Mouse (Mus musculus) MEL (cell line): Measurements from ENCODE around the gene Urod. TPM values are rescaled to one million over a fixed set of nuclear protein-coding genes. Genes with fewer than 3 reads are reported as not detected.

Source experiments
- DNase-seq: peaks from one replicate; pipeline ENCODE4 v3.0.0; 2011; ENCODE audit warnings: low read depth, low spot score
- H3K27ac ChIP-seq: 2 replicates; pipeline ENCODE4 v1.5.1; 2012; ENCODE audit warnings: low read depth, mild to moderate bottlenecking, control low read depth, low read length, moderate library complexity; ENCODE audit not compliant: control insufficient read depth
- H3K27me3 ChIP-seq, 2 experiments: fragments of 150-350 bp in 1 of 2; sonication (generic) in 1 of 2; 2 replicates each; pipeline ENCODE4 v1.6.1; 2012; ENCODE audit warnings: low read length in 2 of 2, mild to moderate bottlenecking in 2 of 2, improper control_type of control experiment in 1 of 2, moderate library complexity in 1 of 2; ENCODE audit not compliant: insufficient read depth in 2 of 2, control insufficient read depth in 1 of 2
- H3K36me3 ChIP-seq, 2 experiments: 2 replicates each; pipeline ENCODE4 v1.6.1; 2012 to 2014; ENCODE audit warnings: low read length in 2 of 2, improper control_type of control experiment in 1 of 2, inconsistent platforms in 1 of 2, mild to moderate bottlenecking in 1 of 2; ENCODE audit not compliant: insufficient read depth in 2 of 2, control insufficient read depth in 1 of 2
- H3K4me1 ChIP-seq, 2 experiments: fragments of 150-350 bp in 1 of 2; sonication (generic) in 1 of 2; 2 replicates each; pipeline ENCODE4 v1.6.1; 2012; ENCODE audit warnings: low read length in 2 of 2, improper control_type of control experiment in 1 of 2, mild to moderate bottlenecking in 1 of 2; ENCODE audit not compliant: insufficient read depth in 2 of 2, control insufficient read depth in 1 of 2
- H3K4me3 ChIP-seq, 2 experiments: fragments of 150-350 bp in 1 of 2; sonication (generic) in 1 of 2; 2 replicates each; pipeline ENCODE4 v1.5.1; 2012; ENCODE audit warnings: low read depth in 2 of 2, low read length in 2 of 2, mild to moderate bottlenecking in 2 of 2, moderate library complexity in 2 of 2, control low read depth in 1 of 2, improper control_type of control experiment in 1 of 2; ENCODE audit not compliant: control insufficient read depth in 1 of 2, insufficient read depth in 1 of 2
- H3K79me2 ChIP-seq: 2 replicates; pipeline ENCODE4 v1.6.1; 2012; ENCODE audit warnings: mild to moderate bottlenecking, low read length, moderate library complexity; ENCODE audit not compliant: control insufficient read depth, poor library complexity, insufficient read depth
- H3K9ac ChIP-seq: 2 replicates; pipeline ENCODE4 v1.6.1; 2012; ENCODE audit warnings: low read depth, mild to moderate bottlenecking, control low read depth, low read length, moderate library complexity; ENCODE audit not compliant: control insufficient read depth, poor library complexity, severe bottlenecking
- H3K9me3 ChIP-seq: fragments of 150-350 bp; sonication (generic); replicated peaks from 2 replicates; pipeline ENCODE4 v1.6.1; 2012; ENCODE audit warnings: mild to moderate bottlenecking, low read length, improper control_type of control experiment, moderate library complexity; ENCODE audit not compliant: insufficient read depth
- CHD1 ChIP-seq: IDR thresholded peaks from 2 replicates; pipeline ENCODE4 v1.6.1; 2012; ENCODE audit warnings: low read depth, mild to moderate bottlenecking, inconsistent platforms, low read length, improper control_type of control experiment
- CTCF ChIP-seq, 3 experiments: IDR thresholded peaks in 2 of 3; conservative IDR thresholded peaks in 1 of 3; 2 replicates each; pipeline ENCODE4 v1.5.1; 2011 to 2012; ENCODE audit warnings: low read length in 3 of 3, low read depth in 2 of 3, mild to moderate bottlenecking in 2 of 3, improper control_type of control experiment in 1 of 3, inconsistent platforms in 1 of 3, mixed read lengths in 1 of 3, moderate library complexity in 1 of 3; ENCODE audit not compliant: control insufficient read depth in 1 of 3, insufficient read depth in 1 of 3, poor library complexity in 1 of 3, severe bottlenecking in 1 of 3
- E2F4 ChIP-seq: IDR thresholded peaks from 2 replicates; pipeline ENCODE4 v1.6.1; 2011; ENCODE audit warnings: low read depth, low read length, improper control_type of control experiment, borderline replicate concordance
- EP300 ChIP-seq, 2 experiments: IDR thresholded peaks; 2 replicates each; pipeline ENCODE4 v1.6.1; 2011; ENCODE audit warnings: improper control_type of control experiment in 2 of 2, low read length in 2 of 2, low read depth in 1 of 2, mild to moderate bottlenecking in 1 of 2
- GABPA ChIP-seq: IDR thresholded peaks from 2 replicates; pipeline ENCODE4 v1.6.1; 2012; ENCODE audit warnings: low read depth, mild to moderate bottlenecking, inconsistent platforms, low read length, improper control_type of control experiment, moderate library complexity
- KAT2A ChIP-seq: conservative IDR thresholded peaks from 2 replicates; pipeline ENCODE4 v1.6.1; 2012; ENCODE audit warnings: low read depth, low read length, improper control_type of control experiment, inconsistent platforms
- MEF2A ChIP-seq: IDR thresholded peaks from 2 replicates; pipeline ENCODE4 v1.6.1; 2014; ENCODE audit warnings: low read depth, mild to moderate bottlenecking, inconsistent platforms, low read length, improper control_type of control experiment; ENCODE audit not compliant: poor library complexity, insufficient replicate concordance, severe bottlenecking; ENCODE audit errors: extremely low read depth
- NRF1 ChIP-seq: IDR thresholded peaks from 2 replicates; pipeline ENCODE4 v1.6.1; 2014; ENCODE audit warnings: low read depth, mild to moderate bottlenecking, inconsistent platforms, low read length, improper control_type of control experiment, moderate library complexity; ENCODE audit not compliant: poor library complexity, insufficient read depth, severe bottlenecking
- RAD21 ChIP-seq: IDR thresholded peaks from 2 replicates; pipeline ENCODE4 v1.6.1; 2011; ENCODE audit warnings: mild to moderate bottlenecking, low read depth, low read length, improper control_type of control experiment
- TAL1 ChIP-seq: IDR thresholded peaks from 2 replicates; pipeline ENCODE4 v1.6.1; 2012; ENCODE audit warnings: mild to moderate bottlenecking, inconsistent platforms, low read length, moderate library complexity, mixed read lengths
- TCF12 ChIP-seq: IDR thresholded peaks from 2 replicates; pipeline ENCODE4 v1.6.1; 2014; ENCODE audit warnings: low read depth, mild to moderate bottlenecking, inconsistent platforms, low read length, improper control_type of control experiment, moderate library complexity
- USF1 ChIP-seq: IDR thresholded peaks from 2 replicates; pipeline ENCODE4 v1.6.1; 2014; ENCODE audit warnings: low read depth, mild to moderate bottlenecking, inconsistent platforms, low read length, improper control_type of control experiment, moderate library complexity
- ZC3H11A ChIP-seq: IDR thresholded peaks from 2 replicates; pipeline ENCODE4 v1.6.1; 2012; ENCODE audit warnings: low read depth, mild to moderate bottlenecking, inconsistent platforms, low read length, improper control_type of control experiment
- polyA plus RNA-seq, 2 experiments: library from polyadenylated mRNA; stranded (reverse) in 1 of 2; unstranded in 1 of 2; fragments of >175 nt in 1 of 2; fragments of >200 nt in 1 of 2; gene quantifications; 2 replicates each; pipeline versions ENCODE4 v1.2.1 to v1.2.4; 2012; ENCODE audit warnings: low replicate concordance in 2 of 2, low read depth in 1 of 2; ENCODE audit not compliant: insufficient read length in 2 of 2, insufficient read depth in 1 of 2, missing spikeins in 1 of 2
- total RNA-seq: library from RNA; depleted of rRNA; stranded (reverse); fragments of 300-350 nt; gene quantifications from 2 replicates; pipeline ENCODE4 v1.2.3, GENCODE M21; 2012

The Urod gene
- total and polyA plus RNA-seq, 3 experiments: 108 to 645 (median 132) TPM

DNA sequence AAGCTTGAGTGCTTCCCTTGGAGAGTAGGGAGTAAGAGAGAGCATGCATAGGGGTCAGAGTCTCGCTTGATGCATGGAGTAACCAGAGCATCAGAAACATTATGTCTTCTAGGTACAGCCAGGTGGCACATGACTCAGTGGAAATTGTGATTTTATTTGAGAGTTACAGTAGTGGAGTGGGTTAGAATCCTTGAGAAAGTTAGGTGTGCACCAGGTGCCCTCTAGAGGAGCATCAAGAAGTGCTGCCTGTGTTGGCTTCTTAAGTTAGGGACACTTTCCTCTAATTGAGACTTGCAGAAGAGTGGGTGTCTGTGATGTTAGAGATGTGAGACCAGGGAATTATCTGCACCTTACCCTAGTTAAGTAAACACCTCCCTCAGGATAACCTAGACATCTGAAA lies 36.9 kb upstream of the Urod start:
- Histone ChIP-seq H3K9me3 (no peaks in the 10 kb centered on the region), H3K4me3 (no peak overlapping the region), H3K27ac (no peak overlapping the region), H3K4me1 (no peaks in the 10 kb centered on the region; a peak in 2 of 4 replicates), H3K9ac (no peak overlapping the region), H3K36me3 (peaks cover 0 to 13% of the 10 kb centered on the region in 2 experiments; a peak in 2 of 4 replicates), H3K79me2 (no peaks in the 10 kb centered on the region; the same call in none of the 2 replicates), H3K27me3 (no peaks in the 10 kb centered on the region)
- TF ChIP-seq CHD1 (no peak), USF1 (no peak), ZC3H11A (no peak), CTCF (IDR thresholded peaks at IDR 0.05 in 2 of 3, conservative IDR thresholded peaks at IDR 0.05 in 1 of 3; ENCODE audit: control insufficient read depth in 1 of 3, insufficient read depth in 1 of 3, low read depth in 2 of 3, low read length in 3 of 3, poor library complexity in 1 of 3, severe bottlenecking in 1 of 3) (peak in 2 of 3 experiments; percentile 16 to 36; a peak in 2 of 6 replicates), NRF1 (no peak), KAT2A (no peak), E2F4 (no peak), RAD21 (peak; percentile 6)
- peak; percentile 20 for DNase-seq

DNA sequence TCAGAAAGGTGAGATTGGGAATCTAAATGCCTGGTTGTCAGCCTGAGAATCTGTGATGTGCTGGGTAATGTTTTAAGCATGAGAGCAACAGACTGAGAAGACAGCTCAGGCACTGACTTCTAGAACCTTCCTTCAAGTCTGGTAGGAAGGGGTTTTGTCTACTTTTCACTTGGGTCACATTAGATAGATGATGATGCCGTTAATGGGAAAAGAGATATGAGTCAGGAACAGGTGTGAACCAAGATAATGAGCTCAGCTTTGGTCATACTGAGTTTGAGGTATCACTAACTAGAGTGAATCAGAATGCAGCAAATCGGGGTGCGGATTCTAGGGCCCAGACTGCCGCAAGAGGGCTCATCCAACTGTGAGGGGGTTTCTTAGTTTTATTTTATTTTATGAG lies 29.3 kb upstream of the Urod start:
- Histone ChIP-seq H3K9ac (no peak overlapping the region), H3K4me1 (peaks cover 0 to 12% of the 10 kb centered on the region in 2 experiments; a peak in 3 of 4 replicates), H3K27ac (no peak overlapping the region), H3K36me3 (peaks cover 21 to 23% of the 10 kb centered on the region in 2 experiments), H3K79me2 (peaks cover 23% of the 10 kb centered on the region), H3K27me3 (no peaks in the 10 kb centered on the region), H3K4me3 (no peak overlapping the region), H3K9me3 (no peaks in the 10 kb centered on the region)
- TF ChIP-seq TAL1 (peak; percentile 34; the same call in 1 of the 2 replicates), GABPA (no peak), MEF2A (no peak), EP300 (IDR thresholded peaks at IDR 0.05; ENCODE audit: low read depth in 1 of 2, low read length in 2 of 2) (peak in 1 of 2 experiments; percentile 51; a peak in 2 of 4 replicates), TCF12 (0 out of 2 replicates have a peak, but pooled peaks have one; percentile 11)
- no peak for DNase-seq
